Mouse (Mus musculus) liver, postnatal 0 days (tissue): ENCODE results near the gene Th.

ENCODE experiments used
- CTCF ChIP-seq: sonication (generic); IDR thresholded peaks from 2 replicates; pipeline ENCODE4 v1.5.1; 2016; ENCODE audit warnings: antibody characterized with exemption, low read depth
- EP300 ChIP-seq: IDR thresholded peaks from 2 replicates; pipeline ENCODE4 v1.6.1; 2016; ENCODE audit warnings: antibody characterized with exemption, low read depth, mild to moderate bottlenecking

DNA sequence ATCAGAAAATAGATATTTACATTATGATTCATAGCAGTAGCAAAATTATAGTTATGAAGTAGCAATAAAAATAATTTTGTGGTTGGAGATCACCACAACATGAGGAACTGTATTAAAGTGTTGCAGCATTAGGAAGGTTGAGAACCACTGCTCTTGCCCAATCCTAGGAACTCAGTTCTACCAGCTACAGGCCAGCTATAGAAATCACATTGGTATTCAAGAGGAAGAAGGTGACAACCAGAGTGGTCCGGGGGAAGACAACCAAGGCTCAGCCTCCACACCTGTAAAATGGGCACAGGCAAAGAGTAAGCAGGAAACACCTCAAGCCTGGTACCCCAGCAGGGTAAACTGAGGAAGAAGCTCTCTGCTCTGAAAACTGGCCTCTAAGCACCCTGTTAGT is 27.9 kb upstream of the Th start:
- TF ChIP-seq CTCF, result no peak
- no peak for TF ChIP-seq EP300
